In genomic region chr9:96134916-96135315, GRCm38 (mm10) we compare ENCODE assay signal across 8 mouse cellular contexts. TPM values are rescaled to one million over a fixed set of nuclear protein-coding genes. Genes with fewer than 3 reads are reported as not detected.
DNase-seq lines count a peak whose midpoint lies in the region; ATAC-seq and TF ChIP-seq lines count a peak whose summit lies in the region.

No protein-coding gene starts in this region.

- 70% methylated on average over 8 of the region's 8 CpGs for WGBS in embryonic facial prominence, embryonic 11.5 days
- 79% methylated on average over 8 of the region's 8 CpGs for WGBS in embryonic facial prominence, embryonic 10.5 days
- 49% methylated on average over 8 of the region's 8 CpGs for WGBS in heart, embryonic 13.5 days
- 9% methylated on average over 8 of the region's 8 CpGs for WGBS in small intestine, adult 2 months
- WGBS in neural tube, embryonic 15.5 days: 71% methylated on average over 8 of the region's 8 CpGs

- H3K4me2 ChIP-seq in embryonic facial prominence, embryonic 11.5 days (ENCODE audit: low read depth, low read length): no peak overlapping the region
- peak overlapping the region; percentile 34 for H3K4me2 ChIP-seq in heart, embryonic 13.5 days
- no peak overlapping the region for H3K4me2 ChIP-seq in neural tube, embryonic 15.5 days

- intact Hi-C loops in left cerebral cortex, postnatal 14 days (cut with DNase I): no loop called here

- H3K36me3 ChIP-seq in embryonic facial prominence, embryonic 11.5 days (replicated peaks; ENCODE audit: control insufficient read depth, insufficient read depth, low read depth, low read length): no peaks in the 10 kb centered on the region
- no peaks in the 10 kb centered on the region; the same call in 1 of the 2 replicates for H3K36me3 ChIP-seq in embryonic facial prominence, embryonic 10.5 days (replicated peaks)
- peaks cover 15% of the 10 kb centered on the region for H3K36me3 ChIP-seq in heart, embryonic 13.5 days
- H3K36me3 ChIP-seq in small intestine, adult 2 months (ENCODE audit: control insufficient read depth, insufficient read depth, low read length): no peaks in the 10 kb centered on the region
- no peaks in the 10 kb centered on the region for H3K36me3 ChIP-seq in neural tube, embryonic 15.5 days

- H3K9me3 ChIP-seq in embryonic facial prominence, embryonic 11.5 days (replicated peaks; ENCODE audit: control insufficient read depth, low read length): no peaks in the 10 kb centered on the region
- no peaks in the 10 kb centered on the region for H3K9me3 ChIP-seq in embryonic facial prominence, embryonic 10.5 days
- H3K9me3 ChIP-seq in heart, embryonic 13.5 days: no peaks in the 10 kb centered on the region
- H3K9me3 ChIP-seq in neural tube, embryonic 15.5 days (replicated peaks): no peaks in the 10 kb centered on the region

- TF ChIP-seq POLR2A in small intestine, adult 2 months (IDR thresholded peaks at IDR 0.05; ENCODE audit: low read depth, low read length): no peak

- DNase-seq in embryonic facial prominence, embryonic 11.5 days (ENCODE audit: low spot score): peak; percentile 19
- no peak for DNase-seq in embryonic facial prominence, embryonic 10.5 days (ENCODE audit: low spot score)
- DNase-seq in adrenal gland, adult 2 months: peak; percentile 78
- peak; percentile 43 to 52 for DNase-seq in left cerebral cortex, postnatal 14 days (ENCODE audit: low spot score in 2 of 2)
- no peak for DNase-seq in spleen, postnatal 10 days (ENCODE audit: low spot score in 2 of 2)

- ATAC-seq in embryonic facial prominence, embryonic 11.5 days (replicated peaks; ENCODE audit: insufficient number of reproducible peaks, low FRiP score, low TSS enrichment, low read depth): no peak
- no peak for ATAC-seq in heart, embryonic 13.5 days (ENCODE audit: extremely low read depth, insufficient number of reproducible peaks, low FRiP score, low TSS enrichment)
- ATAC-seq in neural tube, embryonic 15.5 days (ENCODE audit: low FRiP score): no peak

- H3K4me3 ChIP-seq in embryonic facial prominence, embryonic 11.5 days (ENCODE audit: low read depth, low read length): no peak overlapping the region
- no peak overlapping the region for H3K4me3 ChIP-seq in embryonic facial prominence, embryonic 10.5 days
- no peak overlapping the region for H3K4me3 ChIP-seq in heart, embryonic 13.5 days
- H3K4me3 ChIP-seq in small intestine, adult 2 months (ENCODE audit: low read depth, low read length): no peak overlapping the region
- no peak overlapping the region for H3K4me3 ChIP-seq in neural tube, embryonic 15.5 days (replicated peaks)

- H3K27ac ChIP-seq in embryonic facial prominence, embryonic 11.5 days (replicated peaks; ENCODE audit: low read depth, low read length): no peak overlapping the region
- no peak overlapping the region for H3K27ac ChIP-seq in embryonic facial prominence, embryonic 10.5 days (replicated peaks)
- 0 out of 2 replicates have a peak overlapping the region, but pooled peaks have one; percentile 8 for H3K27ac ChIP-seq in heart, embryonic 13.5 days (replicated peaks)
- peak overlapping the region; percentile 76 for H3K27ac ChIP-seq in small intestine, adult 2 months (ENCODE audit: insufficient read depth, low read depth, low read length)
- no peak overlapping the region for H3K27ac ChIP-seq in neural tube, embryonic 15.5 days (replicated peaks)

- TF ChIP-seq CTCF in small intestine, adult 2 months (IDR thresholded peaks at IDR 0.05; ENCODE audit: extremely low read depth, insufficient read length, insufficient replicate concordance, low read depth, low read length): no peak

- no peak overlapping the region for H3K9ac ChIP-seq in embryonic facial prominence, embryonic 11.5 days (replicated peaks; ENCODE audit: low read length)
- no peak overlapping the region for H3K9ac ChIP-seq in heart, embryonic 13.5 days
- H3K9ac ChIP-seq in neural tube, embryonic 15.5 days (replicated peaks): no peak overlapping the region

- H3K27me3 ChIP-seq in embryonic facial prominence, embryonic 11.5 days (ENCODE audit: control insufficient read depth, insufficient read depth, low read length): no peaks in the 10 kb centered on the region
- H3K27me3 ChIP-seq in embryonic facial prominence, embryonic 10.5 days (replicated peaks; ENCODE audit: low read depth, poor library complexity, severe bottlenecking): no peaks in the 10 kb centered on the region
- H3K27me3 ChIP-seq in heart, embryonic 13.5 days (replicated peaks): no peaks in the 10 kb centered on the region
- H3K27me3 ChIP-seq in small intestine, adult 2 months (ENCODE audit: control insufficient read depth, insufficient read depth, low read length): no peaks in the 10 kb centered on the region
- no peaks in the 10 kb centered on the region for H3K27me3 ChIP-seq in neural tube, embryonic 15.5 days (replicated peaks)

- no peaks in the 10 kb centered on the region for H3K4me1 ChIP-seq in embryonic facial prominence, embryonic 11.5 days (ENCODE audit: control insufficient read depth, insufficient read depth, low read length)
- H3K4me1 ChIP-seq in embryonic facial prominence, embryonic 10.5 days: peaks cover 4% of the 10 kb centered on the region
- H3K4me1 ChIP-seq in heart, embryonic 13.5 days: peaks cover 13% of the 10 kb centered on the region; the same call in 1 of the 2 replicates
- peaks cover 7% of the 10 kb centered on the region for H3K4me1 ChIP-seq in small intestine, adult 2 months (ENCODE audit: control insufficient read depth, insufficient read depth, insufficient read length, low read length)
- H3K4me1 ChIP-seq in neural tube, embryonic 15.5 days: no peaks in the 10 kb centered on the region

RNA-seq across cellular contexts. Expression of gene Gk5, which starts 15.8 kb away (rescaled TPM):
- polyA plus RNA-seq in embryonic facial prominence, embryonic 11.5 days (2014; fragmentation: Nextera tagmentation; extraction: Ambion mirVana): 3.0 and 3.9 TPM in 2 replicates
- polyA plus RNA-seq in embryonic facial prominence, embryonic 10.5 days (2016; fragmentation: Nextera tagmentation; extraction: Ambion mirVana): 4.6 and 4.8 TPM in 2 replicates
- 1 to 10 TPM; 4.3 to 8.8 TPM for total RNA-seq in adrenal gland, adult 2 months (2021)
- polyA plus RNA-seq in adrenal gland, adult 2 months (2012; rRNA removed): 1.5 and 1.7 TPM in 2 replicates
- 2.8 and 3.8 TPM in 2 replicates for polyA plus RNA-seq in heart, embryonic 13.5 days (2015; fragmentation: Nextera tagmentation; extraction: Ambion mirVana)
- total RNA-seq in left cerebral cortex, postnatal 14 days (2021): 1 to 10 TPM; 4.3 to 5.2 TPM
- 2.5 and 3.5 TPM in 2 replicates for polyA plus RNA-seq in small intestine, adult 2 months (2012; rRNA removed)
- 2.5 and 2.9 TPM in 2 replicates for polyA plus RNA-seq in neural tube, embryonic 15.5 days (2015; fragmentation: Nextera tagmentation; extraction: Ambion mirVana)

Comparison
In these comparisons a context has a peak if more than half of its experiments do, and no peak if none do; other contexts are left out.
1. DNase-seq: peak in embryonic facial prominence, embryonic 11.5 days (single experiment), adrenal gland, adult 2 months (single experiment) and left cerebral cortex, postnatal 14 days (2 of 2); none in embryonic facial prominence, embryonic 10.5 days (single experiment) and spleen, postnatal 10 days (0 of 2).
2. H3K27ac ChIP-seq: peak in heart, embryonic 13.5 days (single experiment) and small intestine, adult 2 months (single experiment); none in embryonic facial prominence, embryonic 11.5 days (single experiment), embryonic facial prominence, embryonic 10.5 days (single experiment) and neural tube, embryonic 15.5 days (single experiment).